Mouse (Mus musculus): Measurements from ENCODE around the gene Odf2l. TPM values are rescaled to one million over a fixed set of nuclear protein-coding genes. Genes with fewer than 3 reads are reported as not detected.

The Odf2l gene
- 10 to 100 TPM; 24.4 to 25.5 TPM for total RNA-seq (2021)

- intact Hi-C loops (cut with DNase I) = no loop called here
- DNase-seq (ENCODE audit: low spot score in 2 of 2) = peak; percentile 98 to 99
These were observed at the start of gene Odf2l for GRCm38 (mm10) chr3:145118254-145119001. Gene Odf2l (plus strand): TSS chr3:145118588.

GRCm38 (mm10) chr3:145068964-145069363 is 49.4 kb upstream of the Odf2l start:
- intact Hi-C loops (cut with DNase I) = no loop called here
- DNase-seq (ENCODE audit: low spot score in 2 of 2) = no peak

GRCm38 (mm10) chr3:145072339-145072738 is 46.0 kb upstream of the Odf2l start:
- intact Hi-C loops (cut with DNase I) = no loop called here
- no peak for DNase-seq (ENCODE audit: low spot score in 2 of 2)

GRCm38 (mm10) chr3:145078405-145078804 is 40.0 kb upstream of the Odf2l start:
- no peak for DNase-seq (ENCODE audit: low spot score in 2 of 2)
- intact Hi-C loops (cut with DNase I) = no loop called here

GRCm38 (mm10) chr3:145080904-145081303 is 37.5 kb upstream of the Odf2l start:
- intact Hi-C loops (cut with DNase I) = no loop called here
- DNase-seq (ENCODE audit: low spot score in 2 of 2) = no peak

GRCm38 (mm10) chr3:145083081-145083480 is 35.3 kb upstream of the Odf2l start:
- DNase-seq (ENCODE audit: low spot score in 2 of 2) = no peak
- intact Hi-C loops (cut with DNase I) = no loop called here

- no peak for DNase-seq (ENCODE audit: low spot score in 2 of 2)
- intact Hi-C loops (cut with DNase I) = no loop called here
These were observed 32.2 kb upstream of the Odf2l start for GRCm38 (mm10) chr3:145086180-145086579.

GRCm38 (mm10) chr3:145087857-145088598 is 30.4 kb upstream of the Odf2l start:
- no peak for DNase-seq (ENCODE audit: low spot score in 2 of 2)
- intact Hi-C loops (cut with DNase I) = no loop called here

- no peak for DNase-seq (ENCODE audit: low spot score in 2 of 2)
- intact Hi-C loops (cut with DNase I) = no loop called here
These were observed 19.1 kb upstream of the Odf2l start, which contains the start of gene Clca2 for GRCm38 (mm10) chr3:145099291-145099690. Gene Clca2 (minus strand): TSS chr3:145099443.

- intact Hi-C loops (cut with DNase I) = no loop called here
These were observed 16.4 kb upstream of the Odf2l start for GRCm38 (mm10) chr3:145101891-145102555.

GRCm38 (mm10) chr3:145103321-145103720 is 15.1 kb upstream of the Odf2l start:
- no peak for DNase-seq (ENCODE audit: low spot score in 2 of 2)
- intact Hi-C loops (cut with DNase I) = no loop called here

More at GRCm38 (mm10) chr3:145101891-145102555, 16.4 kb upstream of the Odf2l start:
- peak in 1 of 2 experiments; percentile 28 for DNase-seq (ENCODE audit: low spot score in 2 of 2)

- intact Hi-C loops (cut with DNase I) = no loop called here
- peak in 1 of 2 experiments; percentile 39 for DNase-seq (ENCODE audit: low spot score in 2 of 2)
These were observed 14.6 kb upstream of the Odf2l start for GRCm38 (mm10) chr3:145103770-145104169.

GRCm38 (mm10) chr3:145105076-145105772 is 13.2 kb upstream of the Odf2l start:
- intact Hi-C loops (cut with DNase I) = no loop called here

GRCm38 (mm10) chr3:145105773-145106504 is 12.4 kb upstream of the Odf2l start:
- intact Hi-C loops (cut with DNase I) = no loop called here

More at GRCm38 (mm10) chr3:145105076-145105772, 13.2 kb upstream of the Odf2l start:
- DNase-seq (ENCODE audit: low spot score in 2 of 2) = no peak

GRCm38 (mm10) chr3:145115169-145115568 is 3.2 kb upstream of the Odf2l start:
- intact Hi-C loops (cut with DNase I) = no loop called here

More at GRCm38 (mm10) chr3:145105773-145106504, 12.4 kb upstream of the Odf2l start:
- no peak for DNase-seq (ENCODE audit: low spot score in 2 of 2)

GRCm38 (mm10) chr3:145117637-145118036 is 751 bp upstream of the Odf2l start:
- no peak for DNase-seq (ENCODE audit: low spot score in 2 of 2)
- intact Hi-C loops (cut with DNase I) = no loop called here

More at GRCm38 (mm10) chr3:145115169-145115568, 3.2 kb upstream of the Odf2l start:
- DNase-seq (ENCODE audit: low spot score in 2 of 2) = no peak

- intact Hi-C loops (cut with DNase I) = no loop called here
These were observed 592 bp downstream of the Odf2l start for GRCm38 (mm10) chr3:145119002-145119358.

GRCm38 (mm10) chr3:145119425-145119824 is 1.0 kb downstream of the Odf2l start:
- no peak for DNase-seq (ENCODE audit: low spot score in 2 of 2)

More at GRCm38 (mm10) chr3:145119002-145119358, 592 bp downstream of the Odf2l start:
- DNase-seq (ENCODE audit: low spot score in 2 of 2) = no peak

GRCm38 (mm10) chr3:145126618-145127017 is 8.2 kb downstream of the Odf2l start:
- DNase-seq (ENCODE audit: low spot score in 2 of 2) = no peak
- intact Hi-C loops (cut with DNase I) = loop anchor here (10.0 kb wide), 1 partner anchor 302 kb away; no protein-coding TSS in a partner anchor

More at GRCm38 (mm10) chr3:145119425-145119824, 1.0 kb downstream of the Odf2l start:
- intact Hi-C loops (cut with DNase I) = no loop called here

All from left cerebral cortex, postnatal 25 days (tissue).